Mouse (Mus musculus) ovary, postnatal 14 days (tissue): ENCODE data around the gene Cd86.

Source experiments
- DNase-seq: peaks from one replicate; pipeline ENCODE4 v3.0.0; 2022; ENCODE audit warnings: low spot score

The Cd86 gene

GRCm38 (mm10) chr16:36655910-36656309 lies 10.0 kb downstream of the Cd86 start:
- DNase-seq = no peak

- no peak for DNase-seq
Measured at GRCm38 (mm10) chr16:36655199-36655598, 10.7 kb downstream of the Cd86 start.

- DNase-seq = no peak
Measured at GRCm38 (mm10) chr16:36651174-36651766, 14.6 kb downstream of the Cd86 start.

DNA sequence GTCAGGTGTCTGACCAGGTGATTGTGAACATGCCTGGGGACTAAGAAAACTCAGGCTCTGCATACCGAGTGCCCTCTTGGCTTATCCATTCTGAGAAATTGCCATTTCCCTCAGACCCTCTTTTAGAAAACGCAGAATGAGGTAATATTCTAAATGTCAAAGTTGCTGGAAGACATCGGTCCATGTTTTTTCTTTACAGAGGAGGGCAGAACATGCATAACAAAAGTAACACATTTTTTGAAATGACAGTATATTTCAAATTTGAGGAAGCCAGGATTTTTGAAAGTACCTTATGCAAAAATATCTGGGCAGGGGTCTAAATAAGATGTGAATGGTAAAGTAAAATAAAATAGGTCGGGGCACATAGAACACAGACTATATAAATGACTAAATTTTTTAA lies 15.4 kb downstream of the Cd86 start:
- DNase-seq = no peak

- no peak for DNase-seq
Measured at GRCm38 (mm10) chr16:36649304-36649703, 16.6 kb downstream of the Cd86 start.

- no peak for DNase-seq
Measured at GRCm38 (mm10) chr16:36645124-36645523, 20.8 kb downstream of the Cd86 start.

GRCm38 (mm10) chr16:36642696-36643046 lies 23.2 kb downstream of the Cd86 start:
- no peak for DNase-seq

DNA sequence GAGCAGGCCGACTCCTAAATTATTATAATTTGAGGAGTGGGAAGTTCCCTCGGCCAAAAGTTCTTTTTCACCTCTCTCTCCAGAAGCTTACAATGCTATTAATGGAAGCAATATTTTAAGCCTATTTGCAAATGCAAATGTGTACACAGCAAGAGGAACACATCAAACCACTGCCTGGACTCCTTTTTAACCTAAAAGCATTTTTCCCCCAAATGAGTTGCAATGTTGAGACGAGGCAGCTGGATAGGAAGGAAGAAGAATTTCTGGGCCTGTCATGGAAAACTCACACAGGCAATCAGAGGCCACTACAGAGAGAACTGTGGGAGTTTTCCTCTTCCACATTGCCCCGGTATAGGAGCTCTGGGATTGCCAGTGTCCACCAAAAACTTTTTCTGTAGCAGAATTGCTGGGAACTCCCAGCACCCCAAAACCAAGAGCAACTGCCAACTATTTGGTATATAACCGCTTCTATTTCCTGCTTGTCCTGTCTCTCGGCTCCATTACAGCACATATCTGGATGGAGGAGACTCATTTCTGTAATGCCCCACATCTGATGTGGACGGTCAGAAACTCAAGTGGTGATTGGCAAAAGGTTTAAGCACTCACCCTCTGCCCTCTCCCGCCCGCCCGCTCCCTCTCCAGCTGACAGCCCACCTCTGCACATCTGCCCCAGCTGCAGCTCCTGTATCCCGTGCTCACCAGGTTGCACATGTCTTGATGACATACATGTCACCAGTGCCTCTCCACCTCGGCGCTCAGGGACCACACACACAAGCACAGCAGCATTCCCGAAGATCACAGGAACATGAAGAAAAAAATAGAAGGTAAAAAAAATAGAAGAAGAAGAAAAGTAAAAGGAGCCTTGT lies 23.8 kb downstream of the Cd86 start:
- DNase-seq = no peak

DNA sequence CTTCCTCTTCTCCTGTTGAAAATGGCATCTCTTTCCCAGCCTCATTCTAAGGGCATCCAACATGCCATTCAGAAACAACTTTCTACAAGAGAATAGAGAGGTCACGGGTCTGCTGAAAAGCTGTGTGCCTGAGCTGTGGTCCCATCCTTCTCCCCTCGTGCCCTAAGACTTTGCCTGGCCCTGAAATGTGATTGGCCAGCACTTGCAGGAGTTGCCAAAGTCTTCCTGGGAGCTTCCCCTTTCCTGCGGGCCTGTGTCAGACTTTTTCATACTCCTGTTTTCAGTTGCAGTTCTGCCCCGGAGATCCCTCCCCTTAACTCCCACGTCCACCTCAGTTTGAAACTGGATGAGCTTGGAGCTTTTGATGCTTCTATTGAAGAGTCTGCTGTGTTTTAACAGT lies 24.9 kb downstream of the Cd86 start:
- no peak for DNase-seq

DNA sequence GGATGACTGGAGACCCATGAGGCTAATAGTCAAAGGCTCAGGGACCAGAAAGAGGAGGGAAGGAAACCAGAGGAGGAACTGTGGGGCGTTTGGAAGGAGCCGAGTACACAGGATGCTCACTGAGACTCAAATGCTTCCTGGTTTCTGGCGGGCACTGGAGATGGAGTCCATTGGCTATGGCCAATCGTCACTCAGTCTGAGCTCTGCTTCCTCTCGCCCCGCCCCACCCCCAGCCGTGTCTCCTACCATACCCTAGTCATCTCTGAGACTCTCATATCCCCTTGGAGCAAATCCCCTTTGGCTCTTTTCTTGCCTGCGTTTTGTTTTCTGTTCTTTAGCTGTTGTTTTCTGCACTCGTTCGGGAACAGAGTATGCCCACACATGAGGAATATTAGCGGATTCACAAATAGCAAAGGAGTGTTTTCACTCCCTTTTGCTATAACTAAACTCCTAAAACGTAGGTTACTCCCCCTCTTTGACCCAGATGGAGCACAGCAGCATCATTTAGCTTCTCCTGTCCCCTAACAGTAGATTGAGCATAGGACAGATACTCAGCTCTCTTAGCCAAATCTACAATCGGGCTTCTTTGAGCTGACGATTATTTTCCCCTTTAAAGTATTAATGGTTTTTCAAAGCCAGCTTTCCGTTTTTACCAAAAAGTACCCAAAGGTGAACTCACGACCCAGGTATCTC lies 25.9 kb downstream of the Cd86 start:
- no peak for DNase-seq

- no peak for DNase-seq
Measured at GRCm38 (mm10) chr16:36636800-36637199, 29.1 kb downstream of the Cd86 start.

DNA sequence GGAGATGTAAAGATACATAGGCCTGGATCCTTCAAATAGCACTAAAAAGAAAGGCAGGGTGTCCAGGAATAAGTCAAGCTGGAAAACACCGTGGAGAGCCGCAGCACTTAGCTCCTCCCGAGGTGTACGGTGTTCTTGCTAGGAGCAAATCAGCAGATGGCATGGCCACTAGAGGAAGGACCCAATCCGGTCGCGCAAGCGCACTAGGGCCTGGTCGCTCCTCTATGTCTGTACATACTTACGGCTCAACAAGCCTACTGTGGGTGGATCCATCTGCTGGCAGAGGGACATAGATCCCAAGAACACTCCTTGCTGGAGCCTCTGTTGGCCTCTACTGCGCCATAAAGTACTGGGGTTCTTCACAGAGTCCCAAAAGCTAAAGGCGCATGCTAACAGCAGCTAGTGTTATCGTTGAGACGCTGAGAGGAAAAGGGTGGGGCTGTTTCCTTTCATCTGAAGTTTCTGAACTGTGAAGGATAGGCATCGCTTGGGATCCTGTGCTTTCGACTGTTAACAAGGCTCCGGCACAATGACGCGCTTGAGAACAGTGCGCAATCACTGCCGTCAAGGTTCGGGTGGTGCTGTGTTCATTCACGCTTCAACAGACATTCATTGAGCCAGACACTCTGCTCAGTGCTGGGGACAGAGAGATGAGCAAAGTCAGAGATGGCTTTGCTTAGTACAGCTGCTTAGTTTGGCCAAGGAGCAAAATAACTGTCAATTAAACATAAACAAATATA lies 30.7 kb downstream of the Cd86 start:
- DNase-seq = no peak

DNA sequence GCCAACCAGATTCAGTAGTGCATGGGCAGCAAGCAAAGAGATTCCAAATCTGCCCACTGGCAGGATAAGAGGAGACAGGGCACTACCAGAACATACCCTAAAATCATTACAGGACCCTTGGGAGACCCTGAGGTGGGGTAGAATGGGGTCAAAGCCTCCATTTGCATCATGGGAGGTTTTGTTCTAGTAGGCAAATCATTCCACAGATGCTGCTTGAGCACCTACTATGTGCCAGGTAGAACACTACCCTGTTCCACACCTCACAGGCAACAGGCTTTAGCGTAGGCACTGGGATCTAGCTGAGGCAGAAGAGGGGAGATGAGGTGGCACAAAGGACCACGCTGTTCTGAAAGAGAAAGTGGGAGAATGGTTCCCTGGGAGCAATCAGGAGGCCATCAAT lies 31.5 kb downstream of the Cd86 start:
- no peak for DNase-seq

- no peak for DNase-seq
Measured at GRCm38 (mm10) chr16:36632229-36632628, 33.7 kb downstream of the Cd86 start.

GRCm38 (mm10) chr16:36631607-36632006 lies 34.3 kb downstream of the Cd86 start:
- no peak for DNase-seq

DNA sequence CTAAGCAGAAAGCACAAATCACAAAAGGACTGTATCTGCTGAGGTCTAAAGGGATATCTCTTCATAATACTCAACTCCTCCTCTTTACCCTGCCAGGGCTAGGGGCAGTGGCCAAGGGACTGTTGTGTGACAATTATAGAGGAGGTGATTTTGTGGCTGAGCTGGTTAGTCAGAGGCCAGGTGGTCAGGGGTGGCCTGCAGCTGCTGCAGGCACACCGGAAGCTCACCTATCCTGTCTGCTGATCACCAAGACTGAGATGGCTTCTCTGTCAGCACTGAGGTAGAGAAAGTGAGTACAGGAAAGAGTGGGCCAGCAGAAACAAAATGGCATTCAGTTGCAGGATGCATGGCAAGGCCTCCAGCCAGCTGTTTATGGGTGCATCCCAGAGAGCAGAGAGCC lies 38.1 kb downstream of the Cd86 start:
- DNase-seq = no peak

DNA sequence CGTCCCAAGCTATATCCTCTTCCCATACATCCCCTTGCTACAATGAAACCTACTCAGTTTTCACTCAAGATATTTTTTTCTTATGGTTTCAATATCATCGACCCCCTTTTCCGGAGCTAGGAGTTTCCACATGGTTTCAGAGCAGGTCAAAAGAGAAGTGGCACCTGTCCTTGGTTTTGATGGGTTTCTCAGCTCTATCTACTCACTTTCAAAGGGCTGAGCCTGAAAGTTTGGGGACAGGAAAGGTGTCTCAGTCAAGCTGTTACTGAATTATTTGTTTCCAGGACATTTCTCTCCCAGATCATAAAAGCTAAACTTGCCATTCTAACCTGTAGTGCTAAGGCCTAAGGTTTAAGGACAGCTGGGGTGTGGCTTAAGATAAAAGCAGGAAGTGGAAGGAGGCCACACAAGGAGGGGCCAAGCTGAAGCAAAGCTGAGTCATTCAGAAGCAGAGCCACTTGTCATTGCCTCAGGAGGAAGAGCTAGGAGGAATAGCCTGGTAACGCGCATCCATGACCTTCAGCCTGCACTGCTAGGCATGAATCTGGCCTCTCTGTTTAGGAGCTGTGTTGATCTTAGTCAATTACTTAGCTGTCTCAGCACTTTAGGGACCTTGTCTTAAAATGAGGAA lies 39.2 kb downstream of the Cd86 start:
- no peak for DNase-seq

DNA sequence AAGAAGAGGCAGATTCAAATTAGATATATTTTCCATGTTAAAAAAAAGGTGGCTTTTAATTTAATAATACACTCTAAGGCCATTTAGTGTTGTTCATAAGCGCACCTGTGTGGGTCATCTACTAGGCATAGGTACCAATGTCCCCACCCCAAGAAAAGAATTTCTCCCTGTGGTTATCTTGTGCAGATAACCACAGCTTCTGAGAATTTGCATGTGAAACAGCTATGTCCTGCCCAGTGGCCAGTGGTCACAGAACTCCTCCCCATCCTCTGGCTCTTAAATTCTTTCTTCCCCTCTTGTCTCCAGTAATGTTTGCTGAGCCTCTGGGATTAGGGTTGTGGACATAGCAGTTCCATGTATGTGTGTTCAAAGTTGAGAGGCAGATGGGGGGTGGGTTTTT lies 40.0 kb downstream of the Cd86 start:
- DNase-seq = no peak

- no peak for DNase-seq
Measured at GRCm38 (mm10) chr16:36622320-36622719, 43.6 kb downstream of the Cd86 start.

DNA sequence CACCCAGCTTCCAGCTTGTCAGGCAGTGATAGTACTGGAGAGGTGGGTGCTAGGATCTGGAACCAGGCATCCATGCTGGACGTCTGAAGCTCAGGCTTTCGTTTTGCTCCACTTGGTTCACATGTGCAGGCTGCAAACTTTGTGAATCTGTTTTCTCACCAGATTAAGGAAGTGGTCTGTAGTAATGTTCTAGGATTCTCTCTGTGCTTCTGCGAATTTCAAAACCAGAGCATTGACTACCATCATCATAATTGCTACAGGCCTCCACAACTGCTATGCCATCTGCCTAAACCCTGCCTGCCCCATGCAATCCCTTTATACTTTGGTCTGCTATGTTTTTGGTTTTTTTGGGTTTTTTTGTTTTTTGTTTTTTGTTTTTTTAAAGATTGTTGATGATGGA lies 44.8 kb downstream of the Cd86 start:
- DNase-seq = no peak

DNA sequence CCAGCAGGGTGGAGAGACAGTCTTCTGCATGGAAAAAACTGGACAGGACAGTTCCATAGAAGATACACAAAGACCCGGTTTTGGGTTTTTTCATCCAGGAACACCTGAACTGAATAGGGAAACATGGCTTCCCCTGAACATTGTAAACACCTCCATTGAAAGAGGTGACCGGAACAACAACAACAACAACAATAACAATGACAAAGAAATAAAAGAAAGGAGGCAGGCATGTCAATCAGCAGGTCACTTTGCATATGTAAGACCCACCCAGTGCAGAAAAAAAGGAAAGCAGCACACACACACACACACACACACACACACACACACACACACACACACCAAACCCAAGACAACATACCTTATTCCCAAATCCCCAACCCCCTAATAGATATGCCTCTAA lies 52.2 kb downstream of the Cd86 start:
- no peak for DNase-seq

DNA sequence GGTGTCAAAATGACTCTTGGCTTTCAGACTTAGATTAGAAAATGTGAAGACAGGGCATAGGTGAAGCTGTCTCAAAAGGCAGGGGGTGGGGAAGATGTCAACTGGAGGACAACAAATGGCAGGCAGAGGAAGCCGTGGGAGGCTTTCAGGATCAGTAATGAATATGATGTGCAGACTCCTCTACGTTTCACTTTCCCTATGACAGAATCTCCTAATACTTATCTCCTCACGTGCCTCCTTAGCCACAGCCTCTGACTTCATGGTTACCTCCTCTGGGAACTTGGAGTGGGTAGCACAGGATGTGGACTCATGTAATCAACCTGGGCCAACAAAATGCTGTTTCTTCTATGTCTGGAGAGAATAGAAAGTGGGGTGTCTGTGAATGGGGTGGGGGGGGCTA lies 63.2 kb downstream of the Cd86 start:
- DNase-seq = no peak
